Mouse (Mus musculus) CD4-positive, CD25-positive, alpha-beta regulatory T cell, adult 2 months (primary cell): ENCODE results near the gene Txnip.
"Not testable (repeated sequence)": the region's sequence is repeated elsewhere in the genome, so short reads cannot be mapped to it uniquely, and the experiment has no call there.

Source experiments
- DNase-seq: peaks from one replicate; pipeline ENCODE4 v3.0.0-alpha.2; 2012; ENCODE audit warnings: low read depth, low spot score

Txnip gene

DNA sequence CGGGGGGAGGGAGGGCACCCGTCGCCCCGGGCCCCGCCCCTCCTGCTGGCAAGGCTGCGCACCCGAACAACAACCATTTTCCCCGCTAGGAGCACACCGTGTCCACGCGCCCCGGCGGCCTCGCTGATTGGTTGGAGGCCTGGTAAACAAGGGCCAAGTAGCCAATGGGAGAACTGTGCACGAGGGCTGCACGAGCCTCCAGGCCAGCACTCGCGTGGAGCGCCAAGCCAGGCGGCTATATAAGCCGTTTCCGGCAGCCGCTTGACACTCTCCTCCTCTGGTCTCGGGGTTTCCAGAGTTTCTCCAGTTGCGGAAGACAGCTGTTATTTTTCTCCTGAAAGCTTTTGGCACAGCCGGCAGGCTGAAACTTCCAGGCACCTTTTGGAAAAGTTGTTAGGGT, at the start of gene Txnip:
Gene Txnip (plus strand): TSS at position 264 of the 400 bp plus-strand sequence.
- DNase-seq = peak; percentile 100

DNA sequence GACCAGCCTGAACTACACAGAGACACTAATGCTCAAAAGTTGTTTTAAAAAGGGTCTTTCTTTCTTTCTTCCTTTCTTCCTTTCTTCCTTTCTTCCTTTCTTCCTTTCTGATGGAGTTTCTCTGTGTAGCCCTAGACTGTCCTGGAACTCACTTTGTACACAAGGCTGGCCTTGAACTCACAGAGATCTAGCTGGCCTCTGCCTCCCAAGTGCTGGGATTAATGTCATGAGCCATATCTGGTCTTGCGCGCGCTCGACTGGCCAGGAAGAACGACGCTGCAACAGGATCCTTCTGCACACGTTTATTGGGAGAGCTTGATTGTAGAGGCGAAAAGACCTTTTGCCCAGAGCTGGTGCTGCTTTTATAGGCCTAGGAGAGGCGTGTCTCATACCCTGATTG, 49.8 kb upstream of the Txnip start:
- not testable (repeated sequence) for DNase-seq

DNA sequence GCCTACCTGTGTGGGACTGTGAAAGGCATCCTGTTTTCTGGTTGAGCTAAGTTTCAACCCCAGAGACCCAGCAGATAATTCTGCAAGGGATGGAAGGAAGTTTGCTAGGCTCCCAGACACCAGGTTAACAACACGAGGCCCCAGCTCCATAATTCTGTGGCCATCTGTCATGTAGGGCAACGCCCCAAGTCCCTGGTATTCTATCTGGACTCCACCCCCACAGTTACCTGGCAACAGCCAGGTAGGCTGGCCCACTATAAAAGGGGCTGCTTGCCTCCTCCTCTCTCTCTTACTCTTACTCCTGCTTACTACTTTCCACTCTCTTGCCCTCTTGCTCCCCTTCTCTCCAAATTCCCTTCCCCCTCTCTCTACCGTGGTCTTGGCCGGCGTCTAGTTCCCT, 37.6 kb upstream of the Txnip start:
- no peak for DNase-seq

GRCm38 (mm10) chr3:96522149-96522548, 35.6 kb upstream of the Txnip start:
- peak; percentile 67 for DNase-seq

DNA sequence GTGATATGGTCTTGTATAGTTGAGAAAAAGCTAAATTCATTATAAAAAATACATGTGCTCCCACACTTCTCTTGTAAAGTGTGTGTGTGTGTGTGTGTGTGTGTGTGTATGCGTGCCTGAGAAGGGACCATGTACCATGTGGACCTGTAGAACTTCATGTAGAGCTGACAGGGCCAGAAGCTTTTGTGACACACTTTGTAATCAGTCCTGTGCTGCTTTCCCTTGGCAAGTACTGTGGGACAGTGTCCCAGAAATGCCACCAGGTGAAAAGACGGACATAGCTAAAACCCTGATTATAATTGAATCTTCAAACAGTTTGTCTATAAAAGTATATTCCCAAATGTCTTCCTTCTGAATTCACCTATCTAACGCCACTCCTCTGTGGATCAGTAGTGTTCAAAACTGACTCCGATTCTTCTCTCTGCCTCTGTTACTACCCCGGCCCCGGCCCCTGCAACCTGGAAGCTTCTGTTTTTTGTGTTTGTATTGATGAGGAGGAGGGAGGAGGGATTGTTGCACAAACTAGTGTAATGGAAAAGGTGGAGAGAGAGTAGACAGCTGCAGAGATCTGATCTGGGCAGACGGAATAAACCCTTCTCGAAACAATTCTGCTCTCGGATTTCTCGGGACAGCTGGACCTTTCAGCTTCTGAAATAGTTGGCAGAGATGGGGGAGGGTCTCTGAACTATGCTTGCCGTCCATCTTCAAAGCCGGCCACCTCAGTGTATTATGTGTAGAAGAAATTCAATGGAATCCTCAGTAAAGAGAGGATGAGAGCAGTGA, 33.5 kb upstream of the Txnip start:
- no peak for DNase-seq

DNA sequence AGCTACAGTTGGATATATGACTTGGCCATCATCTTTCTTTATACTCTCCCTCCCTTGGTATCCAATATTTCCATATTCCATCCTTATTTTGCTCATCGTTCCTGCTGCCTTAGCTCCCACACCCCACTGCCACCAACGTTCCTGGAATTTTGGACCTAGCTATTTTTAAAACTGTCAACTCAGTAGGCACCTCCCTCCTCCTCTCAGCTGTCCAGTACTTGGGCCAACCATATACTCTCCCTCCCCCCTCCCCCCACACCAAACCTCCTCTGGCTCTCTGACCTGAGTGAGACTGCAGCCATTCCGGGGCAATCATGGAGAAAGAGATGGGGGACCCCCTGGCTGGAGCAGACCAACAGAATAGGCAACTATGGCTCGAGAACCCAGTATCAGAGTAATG, 32.8 kb upstream of the Txnip start, which contains the start of gene Hfe2:
Gene Hfe2 (plus strand): TSS at position 259 of the 400 bp plus-strand sequence.
- no peak for DNase-seq

- no peak for DNase-seq
These were observed 31.6 kb upstream of the Txnip start for GRCm38 (mm10) chr3:96526013-96526762.

DNA sequence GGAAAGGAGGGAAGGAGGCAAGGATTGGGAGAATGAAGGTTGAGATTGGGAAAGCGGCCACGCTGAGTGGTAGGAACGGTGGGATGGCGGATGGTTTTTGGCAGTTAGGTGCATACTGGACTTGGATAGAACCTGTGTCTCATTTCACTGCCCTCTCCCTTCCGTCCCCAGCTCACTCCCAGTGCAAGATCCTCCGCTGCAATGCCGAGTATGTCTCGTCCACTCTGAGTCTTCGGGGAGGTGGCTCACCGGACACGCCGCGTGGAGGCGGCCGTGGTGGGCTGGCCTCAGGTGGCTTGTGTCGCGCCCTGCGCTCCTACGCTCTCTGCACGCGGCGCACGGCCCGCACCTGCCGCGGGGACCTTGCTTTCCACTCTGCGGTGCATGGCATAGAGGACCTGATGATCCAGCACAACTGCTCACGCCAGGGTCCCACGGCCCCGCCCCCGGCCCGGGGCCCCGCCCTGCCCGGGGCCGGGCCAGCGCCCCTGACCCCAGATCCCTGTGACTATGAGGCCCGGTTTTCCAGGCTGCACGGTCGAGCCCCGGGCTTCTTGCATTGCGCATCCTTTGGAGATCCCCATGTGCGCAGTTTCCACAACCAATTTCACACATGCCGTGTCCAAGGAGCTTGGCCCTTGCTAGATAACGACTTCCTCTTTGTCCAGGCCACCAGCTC, 30.8 kb upstream of the Txnip start:
- DNase-seq = no peak

- no peak for DNase-seq
These were observed 29.3 kb upstream of the Txnip start for GRCm38 (mm10) chr3:96528506-96528905.

DNA sequence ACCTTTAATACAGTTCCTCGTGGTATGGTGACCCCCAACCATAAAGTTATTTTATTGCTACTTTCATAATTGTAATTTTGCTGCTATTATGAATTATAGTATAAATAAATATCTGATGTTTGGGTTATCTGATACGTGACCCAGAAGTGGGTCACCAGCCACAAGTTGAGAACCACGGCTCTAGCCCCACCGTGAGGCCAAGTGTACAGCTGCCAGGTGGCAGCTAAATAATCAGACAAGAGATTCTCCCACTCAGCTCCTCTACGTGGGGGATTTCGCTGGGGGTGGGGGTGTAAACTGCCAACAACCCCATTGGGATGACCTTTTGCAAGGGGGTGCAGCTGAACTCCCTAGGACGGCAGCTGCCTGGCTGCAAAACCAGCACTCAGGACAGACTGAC, 25.7 kb upstream of the Txnip start:
- DNase-seq = no peak

GRCm38 (mm10) chr3:96534300-96534699, 23.5 kb upstream of the Txnip start:
- DNase-seq = no peak

DNA sequence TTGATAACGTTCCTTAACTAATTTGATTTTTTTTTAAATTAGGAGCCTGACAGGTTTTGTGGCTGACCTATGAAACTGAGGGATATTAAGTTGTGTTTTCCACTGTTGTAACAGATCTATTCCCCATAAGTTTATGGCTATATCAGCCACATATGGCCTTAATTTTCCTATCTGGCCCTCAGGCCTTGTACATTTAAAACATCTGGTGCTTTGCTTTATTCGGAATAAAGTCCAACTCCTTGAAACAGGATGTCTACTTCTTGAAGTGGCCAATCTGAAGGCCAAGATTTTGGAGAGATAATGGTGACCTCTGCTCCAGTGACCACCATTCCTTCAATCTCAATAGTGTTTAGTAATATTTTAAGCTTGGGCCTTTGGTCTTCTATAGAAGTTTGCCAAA, 18.4 kb upstream of the Txnip start:
- DNase-seq = no peak

DNA sequence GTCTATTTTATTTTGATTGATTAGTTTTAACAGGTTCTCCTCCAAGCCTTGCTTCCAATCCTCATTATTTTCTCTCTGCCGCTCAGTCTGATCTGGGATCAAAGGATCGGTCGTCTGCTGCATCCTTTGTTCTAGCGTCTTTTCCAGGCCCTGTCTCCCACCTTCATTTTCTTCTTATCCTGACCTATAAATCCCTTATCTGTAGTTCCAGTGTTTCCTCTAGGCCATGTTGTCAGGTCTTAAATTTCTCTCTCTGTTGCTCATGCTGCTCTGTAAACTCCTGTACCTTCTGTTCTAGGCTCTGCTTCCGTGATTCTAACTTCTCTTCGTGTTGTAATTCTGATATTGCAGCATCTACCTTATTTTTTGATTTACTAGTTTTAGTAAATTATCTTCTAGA, 17.0 kb upstream of the Txnip start:
- DNase-seq = no peak

- DNase-seq = peak; percentile 54
These were observed 16.3 kb upstream of the Txnip start for GRCm38 (mm10) chr3:96541328-96542078.

GRCm38 (mm10) chr3:96542554-96542953, 15.2 kb upstream of the Txnip start:
- DNase-seq = no peak

DNA sequence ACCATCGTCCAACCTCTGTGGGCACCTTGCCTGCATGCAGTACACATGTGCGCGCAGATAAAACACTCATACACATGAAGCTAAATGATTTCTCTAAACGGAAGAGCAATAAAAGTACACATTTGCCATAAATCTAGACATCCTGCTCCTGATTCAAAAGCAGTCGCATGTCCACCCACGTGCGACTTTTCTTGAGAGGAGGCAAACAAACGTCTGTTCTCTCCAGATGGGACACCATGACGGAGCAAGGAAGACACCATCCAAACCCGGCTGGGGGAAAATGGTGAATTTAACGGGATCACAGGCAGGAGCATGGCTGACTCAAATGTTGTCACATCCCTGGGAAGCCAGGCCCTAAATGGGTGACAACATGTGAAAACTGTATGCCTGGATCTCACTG, 14.4 kb upstream of the Txnip start:
- DNase-seq = no peak

GRCm38 (mm10) chr3:96545565-96545964, 12.2 kb upstream of the Txnip start:
- peak; percentile 40 for DNase-seq

DNA sequence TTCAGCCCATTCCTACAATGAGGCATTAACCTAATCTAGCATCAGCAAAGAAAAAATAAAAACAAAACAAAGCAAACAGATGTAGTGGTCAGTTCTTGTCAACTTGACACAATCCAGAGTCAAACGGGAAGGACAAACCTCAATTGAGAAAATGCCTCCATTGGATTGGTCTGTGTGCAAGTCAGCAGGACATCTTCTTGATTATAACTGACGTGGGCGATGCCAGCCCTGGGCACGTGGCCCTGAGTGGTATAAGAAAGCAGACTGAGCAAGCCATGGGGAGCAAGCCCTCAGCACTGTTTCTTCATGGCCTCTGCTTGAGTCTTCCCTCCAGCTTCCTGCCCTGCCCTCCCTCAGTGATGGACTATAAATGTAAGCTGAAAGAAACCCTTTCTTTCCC, 10.9 kb upstream of the Txnip start:
- no peak for DNase-seq

- peak; percentile 87 for DNase-seq
These were observed 10.3 kb upstream of the Txnip start for GRCm38 (mm10) chr3:96547389-96547960.

DNA sequence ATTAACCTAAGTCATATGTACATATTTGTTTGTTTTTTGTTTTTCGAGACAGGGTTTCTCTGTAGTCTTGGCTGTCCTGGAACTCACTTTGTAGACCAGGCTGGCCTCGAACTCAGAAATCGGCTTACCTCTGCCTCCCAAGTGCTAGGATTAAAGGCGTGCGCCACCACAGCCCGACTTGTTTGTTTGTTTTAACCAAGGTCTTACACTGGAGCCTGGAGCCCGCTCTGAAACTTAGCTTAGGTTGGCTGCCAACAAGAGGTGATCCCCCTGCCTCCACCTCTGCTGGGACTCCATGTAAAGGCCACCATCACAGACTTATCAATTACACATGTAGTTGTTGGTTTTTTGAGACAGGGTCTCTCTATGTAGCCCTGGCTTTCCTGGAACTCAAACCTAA, 8.9 kb upstream of the Txnip start:
- no peak for DNase-seq

GRCm38 (mm10) chr3:96549346-96549745, 8.4 kb upstream of the Txnip start:
- DNase-seq = no peak
